In the genomic region with DNA sequence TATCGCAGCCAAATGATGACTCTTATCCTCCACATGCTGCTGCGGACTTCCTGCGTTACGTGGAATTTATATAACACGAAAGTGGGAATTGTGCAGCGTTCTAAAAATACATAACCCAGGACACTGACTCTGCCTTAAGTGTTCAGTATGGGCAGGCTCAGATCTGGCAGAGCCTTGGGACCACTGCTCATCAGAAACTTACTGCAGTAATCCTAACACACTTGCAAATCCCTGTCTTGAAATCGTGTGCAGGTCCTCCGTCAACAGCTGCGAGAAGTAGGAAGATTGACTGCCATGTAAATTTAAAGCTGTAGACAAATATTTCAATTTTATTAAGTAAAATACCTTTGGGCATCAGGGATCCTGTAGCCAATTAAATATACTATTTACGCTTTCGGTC, we compare ENCODE assay signal across 13 mouse cellular contexts.
DNase-seq lines count a peak whose midpoint lies in the region; ATAC-seq lines count a peak whose summit lies in the region.
"Had no signal": no experiment of that assay in that cellular context is flagged by ENCODE, and none has a peak within 500 bp of the region (broad histone marks: within the 10 kb centered on the region; RNA-seq: fewer than 3 reads in every experiment).

No protein-coding gene starts in this region.

- no peaks in the 10 kb centered on the region for H3K9me3 ChIP-seq in heart, embryonic 15.5 days (replicated peaks)
- no peaks in the 10 kb centered on the region for H3K9me3 ChIP-seq in midbrain, embryonic 11.5 days (ENCODE audit: control insufficient read depth, low read length)
- no peaks in the 10 kb centered on the region for H3K9me3 ChIP-seq in midbrain, embryonic 10.5 days (replicated peaks)
- H3K9me3 ChIP-seq in limb, embryonic 10.5 days (replicated peaks) = no peaks in the 10 kb centered on the region
- H3K9me3 ChIP-seq in midbrain, embryonic 16.5 days (replicated peaks; ENCODE audit: control insufficient read depth, low read length, poor library complexity, severe bottlenecking) = no peaks in the 10 kb centered on the region

- DNase-seq in heart, adult 8-10 months (ENCODE audit: low spot score) = no peak
- DNase-seq in midbrain, embryonic 11.5 days (ENCODE audit: low spot score, missing footprints) = no peak
- DNase-seq in midbrain, embryonic 10.5 days (ENCODE audit: low spot score) = no peak
- DNase-seq in limb, embryonic 10.5 days (ENCODE audit: low spot score) = peak; percentile 34
- no peak for DNase-seq in lung, postnatal 10 days
- no peak for DNase-seq in testis, postnatal 10 days (ENCODE audit: low spot score)
- DNase-seq: adrenal gland, postnatal 36 days; cerebellum, postnatal 36 days; kidney, adult 11 months; lung, postnatal 4 days; right cerebral cortex, postnatal 14 days had no signal

- H3K36me3 ChIP-seq in heart, embryonic 15.5 days = no peaks in the 10 kb centered on the region
- H3K36me3 ChIP-seq in midbrain, embryonic 11.5 days (ENCODE audit: control insufficient read depth, insufficient read depth, low read length) = no peaks in the 10 kb centered on the region
- no peaks in the 10 kb centered on the region for H3K36me3 ChIP-seq in midbrain, embryonic 10.5 days
- no peaks in the 10 kb centered on the region for H3K36me3 ChIP-seq in limb, embryonic 10.5 days
- no peaks in the 10 kb centered on the region for H3K36me3 ChIP-seq in midbrain, embryonic 16.5 days (ENCODE audit: control insufficient read depth, insufficient read depth, low read length)

- H3K27ac ChIP-seq in heart, embryonic 15.5 days = peak overlapping the region; percentile 36; the same call in 1 of the 2 replicates
- H3K27ac ChIP-seq in midbrain, embryonic 11.5 days (ENCODE audit: low read depth, low read length) = no peak overlapping the region; the same call in 1 of the 2 replicates
- H3K27ac ChIP-seq in midbrain, embryonic 10.5 days (replicated peaks) = no peak overlapping the region
- no peak overlapping the region for H3K27ac ChIP-seq in limb, embryonic 10.5 days
- H3K27ac ChIP-seq in midbrain, embryonic 16.5 days (ENCODE audit: low read length) = no peak overlapping the region

- no peak overlapping the region for H3K9ac ChIP-seq in heart, embryonic 15.5 days
- H3K9ac ChIP-seq in midbrain, embryonic 11.5 days (ENCODE audit: low read length) = no peak overlapping the region
- H3K9ac ChIP-seq in midbrain, embryonic 16.5 days (ENCODE audit: low read depth, low read length) = no peak overlapping the region

- 54% methylated on average over 11 of the region's 11 CpGs for WGBS in heart, embryonic 15.5 days
- WGBS in midbrain, embryonic 11.5 days = 74% methylated on average over 11 of the region's 11 CpGs
- 85% methylated on average over 11 of the region's 11 CpGs for whole genome bisulfite sequencing in midbrain, embryonic 10.5 days
- WGBS in limb, embryonic 10.5 days = 59% methylated on average over 11 of the region's 11 CpGs
- 70% methylated on average over 11 of the region's 11 CpGs for WGBS in midbrain, embryonic 16.5 days

- H3K27me3 ChIP-seq in heart, embryonic 15.5 days = 0 out of 2 replicates have a peak, but pooled peaks cover 5% of the 10 kb centered on the region
- no peaks in the 10 kb centered on the region for H3K27me3 ChIP-seq in midbrain, embryonic 11.5 days (ENCODE audit: control insufficient read depth, insufficient read depth, low read length)
- no peaks in the 10 kb centered on the region for H3K27me3 ChIP-seq in midbrain, embryonic 10.5 days (ENCODE audit: low read depth, poor library complexity, severe bottlenecking)
- H3K27me3 ChIP-seq in limb, embryonic 10.5 days (ENCODE audit: low read depth, poor library complexity, severe bottlenecking) = peaks cover 80% of the 10 kb centered on the region
- H3K27me3 ChIP-seq in midbrain, embryonic 16.5 days (ENCODE audit: control insufficient read depth, insufficient read depth, low read depth, low read length) = no peaks in the 10 kb centered on the region

- peak overlapping the region; percentile 50 for H3K4me2 ChIP-seq in heart, embryonic 15.5 days
- no peak overlapping the region for H3K4me2 ChIP-seq in midbrain, embryonic 11.5 days
- H3K4me2 ChIP-seq in midbrain, embryonic 16.5 days (ENCODE audit: low read length) = no peak overlapping the region

- no peak for ATAC-seq in heart, embryonic 15.5 days (replicated peaks; ENCODE audit: insufficient number of reproducible peaks, insufficient read depth, low FRiP score, low read depth)
- ATAC-seq in midbrain, embryonic 11.5 days (ENCODE audit: low FRiP score) = peak; percentile 33
- ATAC-seq in midbrain, embryonic 16.5 days = peak; percentile 25; the same call in 1 of the 2 replicates

- H3K4me3 ChIP-seq in heart, embryonic 15.5 days = peak overlapping the region; percentile 22; the same call in 1 of the 2 replicates
- H3K4me3 ChIP-seq in midbrain, embryonic 11.5 days (ENCODE audit: low read depth, low read length) = no peak overlapping the region
- H3K4me3 ChIP-seq in midbrain, embryonic 10.5 days = no peak overlapping the region
- H3K4me3 ChIP-seq in limb, embryonic 10.5 days = no peak overlapping the region
- H3K4me3 ChIP-seq in midbrain, embryonic 16.5 days (ENCODE audit: low read depth, low read length) = no peak overlapping the region

- H3K4me1 ChIP-seq in heart, embryonic 15.5 days (replicated peaks) = peaks cover 12% of the 10 kb centered on the region
- H3K4me1 ChIP-seq in midbrain, embryonic 11.5 days (ENCODE audit: control insufficient read depth, insufficient read depth, low read length) = no peaks in the 10 kb centered on the region
- H3K4me1 ChIP-seq in midbrain, embryonic 10.5 days = peaks cover 6% of the 10 kb centered on the region; the same call in 1 of the 2 replicates
- H3K4me1 ChIP-seq in limb, embryonic 10.5 days = peaks cover 12% of the 10 kb centered on the region
- peaks cover 6% of the 10 kb centered on the region for H3K4me1 ChIP-seq in midbrain, embryonic 16.5 days (ENCODE audit: control insufficient read depth, insufficient read depth, low read length)
